Mouse (Mus musculus): ENCODE data around the gene Rasal2. TPM values are rescaled to one million over a fixed set of nuclear protein-coding genes. Genes with fewer than 3 reads are reported as not detected.

Rasal2 gene
- polyA plus RNA-seq, 1 experiment = 1.3 TPM

DNA sequence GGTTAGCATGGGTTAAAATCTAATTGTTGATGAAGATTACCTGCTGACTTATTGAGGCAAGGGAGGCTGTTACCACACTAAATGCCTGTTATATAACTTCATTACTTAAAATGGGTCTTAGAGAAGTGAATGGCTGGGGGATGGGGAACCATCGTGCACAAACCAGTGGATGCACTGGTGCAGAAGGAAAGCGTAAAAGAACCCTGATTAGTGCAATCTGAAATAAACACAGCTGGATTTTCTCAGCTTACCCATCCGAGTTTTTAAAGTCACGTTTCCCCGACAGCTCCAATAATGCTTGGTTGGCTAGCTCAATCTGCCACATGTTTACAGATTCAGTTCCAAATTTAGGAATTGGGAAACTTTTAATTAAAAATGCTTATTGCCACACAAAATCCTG, 230.0 kb downstream of the Rasal2 start:
- H3K4me3 ChIP-seq (ENCODE audit: control insufficient read depth, insufficient read depth, low read length) = no peak overlapping the region
- no peak overlapping the region for H3K27ac ChIP-seq (ENCODE audit: control insufficient read depth, insufficient read depth, low read length)
- no peak for DNase-seq
- no peaks in the 10 kb centered on the region for H3K36me3 ChIP-seq (ENCODE audit: control insufficient read depth, insufficient read depth, low read length)
- TF ChIP-seq CTCF (IDR thresholded peaks at IDR 0.05; ENCODE audit: borderline replicate concordance, control insufficient read depth, extremely low read depth, insufficient read depth, low read length, poor library complexity) = no peak
- no peak for TF ChIP-seq POLR2A (IDR thresholded peaks at IDR 0.05; ENCODE audit: control insufficient read depth, extremely low read depth, insufficient read depth, low read length, poor library complexity)
- no peaks in the 10 kb centered on the region for H3K27me3 ChIP-seq (ENCODE audit: control insufficient read depth, insufficient read depth, low read length)
- WGBS = 91% methylated on average over 5 of the region's 5 CpGs
- no peaks in the 10 kb centered on the region for H3K4me1 ChIP-seq (replicated peaks; ENCODE audit: control insufficient read depth, insufficient read depth, low read length)

DNA sequence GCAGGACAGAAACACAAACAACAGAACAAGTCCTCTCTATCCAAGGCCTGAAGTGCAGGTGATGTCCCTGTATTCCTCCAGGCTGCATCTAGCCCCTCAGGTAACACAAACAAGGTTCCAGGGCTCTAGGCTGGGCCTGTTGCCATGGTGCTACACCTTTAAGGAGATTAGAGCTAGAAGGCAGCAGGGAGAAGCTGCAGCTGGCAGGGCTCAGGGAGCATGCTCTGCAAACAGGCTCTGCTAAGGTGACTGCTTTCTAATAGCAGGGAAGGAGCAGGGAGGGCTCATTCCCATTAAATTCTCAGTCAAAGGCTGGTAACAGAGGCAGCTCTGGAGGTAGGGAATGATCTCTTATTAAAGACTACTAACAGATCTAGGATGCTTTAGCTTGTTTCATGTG, 231.3 kb downstream of the Rasal2 start:
- H3K4me1 ChIP-seq (replicated peaks; ENCODE audit: control insufficient read depth, insufficient read depth, low read length) = no peaks in the 10 kb centered on the region
- H3K36me3 ChIP-seq (ENCODE audit: control insufficient read depth, insufficient read depth, low read length) = no peaks in the 10 kb centered on the region
- no peaks in the 10 kb centered on the region for H3K27me3 ChIP-seq (ENCODE audit: control insufficient read depth, insufficient read depth, low read length)
- TF ChIP-seq POLR2A (IDR thresholded peaks at IDR 0.05; ENCODE audit: control insufficient read depth, extremely low read depth, insufficient read depth, low read length, poor library complexity) (no peak), CTCF (IDR thresholded peaks at IDR 0.05; ENCODE audit: borderline replicate concordance, control insufficient read depth, extremely low read depth, insufficient read depth, low read length, poor library complexity) (no peak)
- H3K4me3 ChIP-seq (ENCODE audit: control insufficient read depth, insufficient read depth, low read length) = no peak overlapping the region
- H3K27ac ChIP-seq (ENCODE audit: control insufficient read depth, insufficient read depth, low read length) = no peak overlapping the region
- DNase-seq = no peak

DNA sequence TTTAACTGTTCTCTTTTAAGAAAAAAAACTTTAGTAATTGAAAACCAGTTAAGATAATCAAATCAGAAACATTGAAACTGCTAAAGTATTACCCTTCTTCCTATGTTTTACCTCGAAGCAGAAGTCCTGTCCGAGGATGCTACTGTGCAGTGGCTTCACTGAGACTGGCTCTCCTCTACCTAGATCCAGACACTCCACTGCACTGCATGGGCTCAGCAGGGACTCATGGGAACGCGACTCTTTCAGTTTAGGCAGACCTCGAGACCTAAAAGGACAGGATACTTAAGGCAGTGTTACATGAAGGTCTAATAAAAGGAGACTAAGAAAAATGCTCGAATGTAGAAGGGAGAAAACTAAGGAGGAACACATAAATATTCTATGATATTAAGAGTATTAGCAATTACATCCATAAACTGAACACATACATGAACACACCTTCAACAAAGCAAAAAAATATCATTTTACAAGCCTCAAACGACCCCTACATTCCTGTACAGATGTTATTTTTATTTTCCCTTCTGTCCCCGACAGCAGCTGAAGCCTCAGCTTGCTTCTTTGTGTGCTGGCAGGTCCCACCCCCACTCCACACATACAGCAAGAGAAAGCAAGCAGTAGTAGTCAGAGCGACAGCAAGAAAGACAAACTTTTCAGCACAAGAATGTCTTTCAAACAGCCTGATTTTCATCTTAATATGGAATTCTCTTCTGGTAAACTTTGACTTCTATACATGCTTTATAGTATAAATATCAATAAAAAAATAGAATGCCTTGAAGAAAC, 233.2 kb downstream of the Rasal2 start:
- Histone ChIP-seq H3K4me1 (replicated peaks; ENCODE audit: control insufficient read depth, insufficient read depth, low read length) (no peaks in the 10 kb centered on the region), H3K27me3 (ENCODE audit: control insufficient read depth, insufficient read depth, low read length) (no peaks in the 10 kb centered on the region), H3K36me3 (ENCODE audit: control insufficient read depth, insufficient read depth, low read length) (no peaks in the 10 kb centered on the region), H3K4me3 (ENCODE audit: control insufficient read depth, insufficient read depth, low read length) (no peak overlapping the region), H3K27ac (ENCODE audit: control insufficient read depth, insufficient read depth, low read length) (no peak overlapping the region)
- WGBS = 79% methylated on average over 9 of the region's 9 CpGs
- TF ChIP-seq POLR2A (IDR thresholded peaks at IDR 0.05; ENCODE audit: control insufficient read depth, extremely low read depth, insufficient read depth, low read length, poor library complexity) = no peak
- no peak for TF ChIP-seq CTCF (IDR thresholded peaks at IDR 0.05; ENCODE audit: borderline replicate concordance, control insufficient read depth, extremely low read depth, insufficient read depth, low read length, poor library complexity)
- DNase-seq = no peak

DNA sequence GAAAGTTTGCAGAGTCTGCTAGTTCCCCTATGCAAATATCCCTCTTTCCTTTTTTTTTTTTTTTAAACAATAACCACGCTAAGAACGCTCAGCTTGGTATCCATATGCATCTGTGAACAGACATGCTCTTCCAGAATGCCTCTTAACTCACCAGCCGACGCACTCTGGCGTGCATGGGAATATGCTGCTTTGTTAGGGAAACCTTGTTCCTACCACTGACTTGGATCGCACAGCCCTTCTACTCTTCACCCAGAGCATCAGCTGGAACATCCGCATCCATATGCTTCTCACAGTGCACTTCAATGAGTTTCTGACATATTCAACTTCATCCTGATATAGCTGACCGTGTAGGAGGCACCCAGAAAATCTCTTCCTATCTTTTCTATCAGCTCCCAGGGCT, 243.1 kb downstream of the Rasal2 start:
- no peak for DNase-seq
- H3K4me3 ChIP-seq (ENCODE audit: control insufficient read depth, insufficient read depth, low read length) = no peak overlapping the region
- no peaks in the 10 kb centered on the region for H3K36me3 ChIP-seq (ENCODE audit: control insufficient read depth, insufficient read depth, low read length)
- no peaks in the 10 kb centered on the region for H3K4me1 ChIP-seq (replicated peaks; ENCODE audit: control insufficient read depth, insufficient read depth, low read length)
- no peak for TF ChIP-seq POLR2A (IDR thresholded peaks at IDR 0.05; ENCODE audit: control insufficient read depth, extremely low read depth, insufficient read depth, low read length, poor library complexity)
- TF ChIP-seq CTCF (IDR thresholded peaks at IDR 0.05; ENCODE audit: borderline replicate concordance, control insufficient read depth, extremely low read depth, insufficient read depth, low read length, poor library complexity) = no peak
- H3K27me3 ChIP-seq (ENCODE audit: control insufficient read depth, insufficient read depth, low read length) = no peaks in the 10 kb centered on the region
- H3K27ac ChIP-seq (ENCODE audit: control insufficient read depth, insufficient read depth, low read length) = no peak overlapping the region
- WGBS = 95% methylated on average over 8 of the region's 8 CpGs

DNA sequence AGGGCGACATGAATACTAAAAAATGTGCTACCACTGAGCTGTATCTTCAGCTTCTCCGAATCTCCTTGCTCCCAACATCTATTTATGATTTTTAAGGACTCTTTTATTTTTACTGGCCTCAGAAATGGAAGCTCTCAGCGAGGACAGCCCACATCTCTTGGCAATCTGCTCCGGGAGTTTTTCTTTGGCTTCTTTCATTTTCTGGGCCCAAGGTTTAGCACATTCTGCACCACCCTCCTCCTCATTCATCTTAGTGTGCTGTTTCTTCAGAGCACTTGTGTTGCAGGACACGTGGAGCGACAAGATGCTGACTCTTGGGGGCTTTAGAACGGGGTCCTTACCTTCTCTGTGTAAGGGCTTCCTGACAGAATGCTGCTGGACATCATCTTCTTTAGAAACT, 243.5 kb downstream of the Rasal2 start:
- TF ChIP-seq CTCF (IDR thresholded peaks at IDR 0.05; ENCODE audit: borderline replicate concordance, control insufficient read depth, extremely low read depth, insufficient read depth, low read length, poor library complexity) (no peak), POLR2A (IDR thresholded peaks at IDR 0.05; ENCODE audit: control insufficient read depth, extremely low read depth, insufficient read depth, low read length, poor library complexity) (no peak)
- Histone ChIP-seq H3K4me1 (replicated peaks; ENCODE audit: control insufficient read depth, insufficient read depth, low read length) (no peaks in the 10 kb centered on the region), H3K27me3 (ENCODE audit: control insufficient read depth, insufficient read depth, low read length) (no peaks in the 10 kb centered on the region), H3K27ac (ENCODE audit: control insufficient read depth, insufficient read depth, low read length) (no peak overlapping the region), H3K36me3 (ENCODE audit: control insufficient read depth, insufficient read depth, low read length) (no peaks in the 10 kb centered on the region), H3K4me3 (ENCODE audit: control insufficient read depth, insufficient read depth, low read length) (no peak overlapping the region)
- 95% methylated on average over 7 of the region's 7 CpGs for WGBS
- DNase-seq = no peak

DNA sequence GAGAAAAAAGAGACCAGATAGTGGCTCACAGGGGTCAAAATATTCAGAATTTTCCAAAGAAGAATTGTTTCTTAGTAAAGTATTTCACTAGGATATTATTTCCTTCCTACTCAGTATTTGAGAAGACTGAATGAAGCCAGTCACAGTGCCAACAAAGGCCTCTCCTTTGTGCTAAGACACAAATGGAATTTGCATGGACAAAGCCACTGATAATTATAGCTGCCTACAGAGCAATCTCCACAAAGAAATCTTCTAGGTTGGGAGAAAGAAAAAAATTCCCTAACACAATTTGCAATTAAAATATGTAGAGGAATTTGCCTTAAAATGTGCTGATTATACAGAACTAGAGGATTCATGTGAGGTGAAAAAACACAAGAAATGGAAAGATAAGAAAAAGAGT, 258.6 kb downstream of the Rasal2 start:
- TF ChIP-seq POLR2A (IDR thresholded peaks at IDR 0.05; ENCODE audit: control insufficient read depth, extremely low read depth, insufficient read depth, low read length, poor library complexity) = no peak
- TF ChIP-seq CTCF (IDR thresholded peaks at IDR 0.05; ENCODE audit: borderline replicate concordance, control insufficient read depth, extremely low read depth, insufficient read depth, low read length, poor library complexity) = no peak
- no peak for DNase-seq

DNA sequence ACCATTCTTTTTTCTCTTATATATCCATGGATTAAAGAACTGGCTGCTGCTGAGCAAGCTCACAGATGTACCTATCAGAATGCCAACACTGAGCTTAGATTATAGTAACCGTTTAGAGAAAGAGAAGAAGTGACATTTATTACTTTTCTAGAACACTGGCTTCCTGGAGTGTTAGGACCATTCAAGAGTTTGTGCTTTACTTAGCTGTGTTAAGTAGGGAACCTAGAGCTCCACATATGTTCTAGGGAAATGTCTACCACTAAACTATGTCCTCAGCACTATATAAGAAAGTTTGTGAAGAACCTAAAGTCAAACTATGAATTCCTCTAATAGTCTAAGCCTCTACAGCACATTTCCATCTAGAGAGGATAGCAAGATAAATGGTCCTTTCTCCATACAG, 262.3 kb downstream of the Rasal2 start:
- Histone ChIP-seq H3K27ac (ENCODE audit: control insufficient read depth, insufficient read depth, low read length) (no peak overlapping the region), H3K4me1 (replicated peaks; ENCODE audit: control insufficient read depth, insufficient read depth, low read length) (no peaks in the 10 kb centered on the region), H3K27me3 (ENCODE audit: control insufficient read depth, insufficient read depth, low read length) (no peaks in the 10 kb centered on the region), H3K36me3 (ENCODE audit: control insufficient read depth, insufficient read depth, low read length) (no peaks in the 10 kb centered on the region), H3K4me3 (ENCODE audit: control insufficient read depth, insufficient read depth, low read length) (no peak overlapping the region)
- 95% methylated on average over 1 of the region's 1 CpGs for WGBS
- TF ChIP-seq POLR2A (IDR thresholded peaks at IDR 0.05; ENCODE audit: control insufficient read depth, extremely low read depth, insufficient read depth, low read length, poor library complexity) = no peak
- TF ChIP-seq CTCF (IDR thresholded peaks at IDR 0.05; ENCODE audit: borderline replicate concordance, control insufficient read depth, extremely low read depth, insufficient read depth, low read length, poor library complexity) = no peak
- DNase-seq = no peak

More for the DNA sequence above, 258.6 kb downstream of the Rasal2 start:
- Histone ChIP-seq H3K27me3 (ENCODE audit: control insufficient read depth, insufficient read depth, low read length) (no peaks in the 10 kb centered on the region), H3K4me3 (ENCODE audit: control insufficient read depth, insufficient read depth, low read length) (no peak overlapping the region), H3K4me1 (replicated peaks; ENCODE audit: control insufficient read depth, insufficient read depth, low read length) (no peaks in the 10 kb centered on the region), H3K36me3 (ENCODE audit: control insufficient read depth, insufficient read depth, low read length) (no peaks in the 10 kb centered on the region), H3K27ac (ENCODE audit: control insufficient read depth, insufficient read depth, low read length) (no peak overlapping the region)

All from thymus, adult 2 months (tissue).